Mouse (Mus musculus): Measurements from ENCODE around the gene Cdca8. TPM values are rescaled to one million over a fixed set of nuclear protein-coding genes. Genes with fewer than 3 reads are reported as not detected.
A peak's percentile ranks its signal among the peaks of the same experiment; 100 is the strongest.

The Cdca8 gene
- polyA plus RNA-seq, 1 experiment from 2014 or later, result 34.9 TPM

GRCm38 (mm10) chr4:124960940-124961339 is 21.8 kb upstream of the Cdca8 start:
- no peaks in the 10 kb centered on the region for H3K36me3 ChIP-seq (ENCODE audit: control insufficient read depth, insufficient read depth, low read length)
- no peak for ATAC-seq (ENCODE audit: low FRiP score, low TSS enrichment)
- H3K4me3 ChIP-seq (ENCODE audit: low read depth, low read length), result no peak overlapping the region
- 89% methylated on average over 11 of the region's 11 CpGs for WGBS
- TF ChIP-seq EP300 (optimal IDR thresholded peaks at IDR 0.05), result no peak
- TF ChIP-seq CTCF (IDR thresholded peaks at IDR 0.05; ENCODE audit: low read depth), result no peak
- H3K4me2 ChIP-seq (replicated peaks; ENCODE audit: low read depth), result no peak overlapping the region
- no peaks in the 10 kb centered on the region for H3K9me3 ChIP-seq (ENCODE audit: control insufficient read depth, low read length)
- H3K9ac ChIP-seq (ENCODE audit: low read length), result no peak overlapping the region
- no peak for DNase-seq (ENCODE audit: low spot score)
- no peaks in the 10 kb centered on the region for H3K27me3 ChIP-seq (ENCODE audit: control insufficient read depth, insufficient read depth, low read length)
- H3K4me1 ChIP-seq (replicated peaks; ENCODE audit: control insufficient read depth, insufficient read depth), result no peaks in the 10 kb centered on the region
- H3K27ac ChIP-seq (replicated peaks), result no peak overlapping the region

GRCm38 (mm10) chr4:124959062-124959461 is 20.0 kb upstream of the Cdca8 start:
- ATAC-seq (ENCODE audit: low FRiP score, low TSS enrichment) (peak; percentile 26; the same call in 1 of the 2 replicates), DNase-seq (ENCODE audit: low spot score) (no peak)
- 49% methylated on average over 11 of the region's 11 CpGs for WGBS
- H3K9me3 ChIP-seq (ENCODE audit: control insufficient read depth, low read length), result no peaks in the 10 kb centered on the region
- H3K4me1 ChIP-seq (replicated peaks; ENCODE audit: control insufficient read depth, insufficient read depth), result no peaks in the 10 kb centered on the region
- H3K27me3 ChIP-seq (ENCODE audit: control insufficient read depth, insufficient read depth, low read length), result no peaks in the 10 kb centered on the region
- H3K27ac ChIP-seq (replicated peaks), result no peak overlapping the region
- H3K4me3 ChIP-seq (ENCODE audit: low read depth, low read length), result no peak overlapping the region
- no peaks in the 10 kb centered on the region for H3K36me3 ChIP-seq (ENCODE audit: control insufficient read depth, insufficient read depth, low read length)
- no peak overlapping the region for H3K4me2 ChIP-seq (replicated peaks; ENCODE audit: low read depth)
- no peak overlapping the region for H3K9ac ChIP-seq (ENCODE audit: low read length)
- TF ChIP-seq CTCF (IDR thresholded peaks at IDR 0.05; ENCODE audit: low read depth) (no peak), EP300 (optimal IDR thresholded peaks at IDR 0.05) (no peak)

GRCm38 (mm10) chr4:124957284-124957683 is 18.2 kb upstream of the Cdca8 start:
- Histone ChIP-seq H3K4me3 (ENCODE audit: low read depth, low read length) (no peak overlapping the region), H3K4me1 (replicated peaks; ENCODE audit: control insufficient read depth, insufficient read depth) (no peaks in the 10 kb centered on the region), H3K27me3 (ENCODE audit: control insufficient read depth, insufficient read depth, low read length) (no peaks in the 10 kb centered on the region), H3K27ac (replicated peaks) (no peak overlapping the region), H3K36me3 (ENCODE audit: control insufficient read depth, insufficient read depth, low read length) (no peaks in the 10 kb centered on the region), H3K9me3 (ENCODE audit: control insufficient read depth, low read length) (no peaks in the 10 kb centered on the region), H3K4me2 (replicated peaks; ENCODE audit: low read depth) (no peak overlapping the region), H3K9ac (ENCODE audit: low read length) (no peak overlapping the region)
- no peak for DNase-seq (ENCODE audit: low spot score)
- ATAC-seq (ENCODE audit: low FRiP score, low TSS enrichment), result no peak
- TF ChIP-seq CTCF (IDR thresholded peaks at IDR 0.05; ENCODE audit: low read depth) (no peak), EP300 (optimal IDR thresholded peaks at IDR 0.05) (no peak)
- WGBS, result 76% methylated on average over 2 of the region's 2 CpGs

DNA sequence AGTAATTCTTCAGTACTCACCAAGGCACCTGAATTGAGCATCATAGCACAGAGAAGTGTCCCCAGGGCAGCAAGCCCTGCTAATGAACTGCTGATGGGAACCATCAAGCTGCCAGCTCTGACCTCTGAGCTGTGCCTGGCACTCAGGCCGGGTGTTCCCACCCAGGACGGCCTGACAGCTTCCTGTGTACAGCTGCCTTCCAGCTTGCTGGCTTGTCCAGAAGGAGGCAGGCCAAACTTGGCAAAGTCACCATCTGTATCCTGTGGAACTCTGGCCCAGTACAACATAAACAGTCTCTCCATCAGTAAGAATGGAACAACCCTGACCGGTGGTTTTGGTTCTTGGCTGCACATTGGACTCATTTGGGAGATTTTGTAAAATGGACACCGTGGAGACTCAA is 14.4 kb upstream of the Cdca8 start:
- Histone ChIP-seq H3K4me3 (ENCODE audit: low read depth, low read length) (no peak overlapping the region), H3K4me2 (replicated peaks; ENCODE audit: low read depth) (no peak overlapping the region), H3K36me3 (ENCODE audit: control insufficient read depth, insufficient read depth, low read length) (no peaks in the 10 kb centered on the region), H3K4me1 (replicated peaks; ENCODE audit: control insufficient read depth, insufficient read depth) (no peaks in the 10 kb centered on the region), H3K27ac (replicated peaks) (no peak overlapping the region), H3K27me3 (ENCODE audit: control insufficient read depth, insufficient read depth, low read length) (no peaks in the 10 kb centered on the region), H3K9me3 (ENCODE audit: control insufficient read depth, low read length) (no peaks in the 10 kb centered on the region), H3K9ac (ENCODE audit: low read length) (no peak overlapping the region)
- DNase-seq (ENCODE audit: low spot score) (no peak), ATAC-seq (ENCODE audit: low FRiP score, low TSS enrichment) (no peak)
- WGBS, result 40% methylated on average over 4 of the region's 4 CpGs
- TF ChIP-seq CTCF (IDR thresholded peaks at IDR 0.05; ENCODE audit: low read depth) (peak; percentile 24), EP300 (optimal IDR thresholded peaks at IDR 0.05) (no peak)

GRCm38 (mm10) chr4:124951036-124951433 is 11.9 kb upstream of the Cdca8 start:
- Histone ChIP-seq H3K27me3 (ENCODE audit: control insufficient read depth, insufficient read depth, low read length) (no peaks in the 10 kb centered on the region), H3K36me3 (ENCODE audit: control insufficient read depth, insufficient read depth, low read length) (no peaks in the 10 kb centered on the region), H3K4me2 (replicated peaks; ENCODE audit: low read depth) (no peak overlapping the region), H3K4me1 (replicated peaks; ENCODE audit: control insufficient read depth, insufficient read depth) (no peaks in the 10 kb centered on the region), H3K9me3 (ENCODE audit: control insufficient read depth, low read length) (no peaks in the 10 kb centered on the region), H3K4me3 (ENCODE audit: low read depth, low read length) (no peak overlapping the region), H3K9ac (ENCODE audit: low read length) (0 out of 2 replicates have a peak overlapping the region, but pooled peaks have one; percentile 18), H3K27ac (replicated peaks) (no peak overlapping the region)
- TF ChIP-seq EP300 (optimal IDR thresholded peaks at IDR 0.05) (no peak), CTCF (IDR thresholded peaks at IDR 0.05; ENCODE audit: low read depth) (no peak)
- ATAC-seq (ENCODE audit: low FRiP score, low TSS enrichment) (no peak), DNase-seq (ENCODE audit: low spot score) (no peak)
- 29% methylated on average over 10 of the region's 10 CpGs for WGBS

DNA sequence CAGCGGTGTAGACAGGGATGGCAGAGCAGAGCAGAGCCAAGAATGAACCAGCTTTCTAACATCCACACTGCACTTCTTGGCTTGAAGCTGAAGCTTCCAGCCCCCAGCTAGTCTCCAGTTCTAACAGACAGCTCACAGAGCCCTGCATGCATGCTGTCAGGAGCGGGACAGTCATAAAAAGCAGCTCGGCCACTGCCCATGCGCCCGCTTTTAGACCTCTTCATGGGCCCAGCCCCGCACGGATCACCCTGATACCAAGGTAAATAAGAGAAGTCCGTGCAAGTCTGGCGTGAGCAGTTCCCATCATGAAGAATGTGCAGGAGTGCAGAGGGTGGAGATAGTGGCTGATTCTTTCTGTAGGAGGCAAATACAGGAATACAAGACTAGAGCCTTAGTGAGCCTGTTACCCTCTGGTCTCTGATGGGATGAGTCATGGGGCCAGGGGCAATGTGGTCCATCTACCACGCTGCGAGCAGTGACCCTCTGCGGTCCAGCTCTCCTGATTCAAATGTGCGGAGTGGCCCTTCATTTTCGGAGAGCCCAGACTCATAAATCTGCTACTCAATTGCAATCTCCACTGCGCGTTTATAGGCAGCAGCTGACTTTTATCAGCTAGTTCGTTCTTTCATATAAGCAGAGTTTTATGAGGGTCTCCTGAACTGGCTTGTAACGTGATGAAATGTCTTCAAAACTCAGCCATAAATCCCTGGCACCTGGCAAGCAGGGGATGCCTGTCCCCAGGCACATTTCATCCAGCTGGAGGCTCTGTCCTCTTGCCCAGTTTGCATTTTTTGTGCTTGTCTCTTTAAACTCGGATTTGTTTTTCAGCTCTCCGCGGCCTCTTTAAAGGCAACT is 11.3 kb upstream of the Cdca8 start:
- DNase-seq (ENCODE audit: low spot score), result no peak

More for the DNA sequence above, 11.3 kb upstream of the Cdca8 start:
- ATAC-seq (ENCODE audit: low FRiP score, low TSS enrichment), result no peak
- no peaks in the 10 kb centered on the region for H3K27me3 ChIP-seq (ENCODE audit: control insufficient read depth, insufficient read depth, low read length)
- 48% methylated on average over 21 of the region's 21 CpGs for WGBS
- no peak overlapping the region for H3K4me2 ChIP-seq (replicated peaks; ENCODE audit: low read depth)
- no peak overlapping the region for H3K9ac ChIP-seq (ENCODE audit: low read length)
- no peaks in the 10 kb centered on the region for H3K9me3 ChIP-seq (ENCODE audit: control insufficient read depth, low read length)
- no peaks in the 10 kb centered on the region for H3K4me1 ChIP-seq (replicated peaks; ENCODE audit: control insufficient read depth, insufficient read depth)
- no peak overlapping the region for H3K27ac ChIP-seq (replicated peaks)
- H3K36me3 ChIP-seq (ENCODE audit: control insufficient read depth, insufficient read depth, low read length), result no peaks in the 10 kb centered on the region
- TF ChIP-seq CTCF (IDR thresholded peaks at IDR 0.05; ENCODE audit: low read depth), result no peak
- TF ChIP-seq EP300 (optimal IDR thresholded peaks at IDR 0.05), result no peak
- no peak overlapping the region for H3K4me3 ChIP-seq (ENCODE audit: low read depth, low read length)

Data from stomach, postnatal 0 days (tissue).